In the genomic region with DNA sequence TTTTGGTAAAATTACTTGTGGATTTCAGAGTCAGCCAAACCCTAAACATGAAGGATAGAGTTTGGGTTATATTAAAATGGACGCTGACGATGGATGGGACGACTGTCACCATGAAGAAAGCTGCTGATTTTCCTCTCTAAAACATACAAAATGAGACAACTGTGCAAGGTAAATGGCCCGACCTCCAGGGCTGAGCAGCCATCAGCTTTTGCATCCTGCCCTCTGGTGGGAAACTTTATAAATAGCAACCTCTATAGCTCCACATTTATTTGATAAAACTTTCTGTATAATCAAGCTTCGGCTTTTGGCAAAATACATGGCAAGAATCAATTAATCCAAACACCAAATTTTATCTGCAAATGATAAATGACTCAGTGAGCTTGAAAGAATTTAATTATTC, we compare ENCODE assay signal across 9 mouse cellular contexts. TPM values are rescaled to one million over a fixed set of nuclear protein-coding genes. Genes with fewer than 3 reads are reported as not detected.
DNase-seq lines count a peak whose midpoint lies in the region; TF ChIP-seq lines count a peak whose summit lies in the region.
"Had no signal": no experiment of that assay in that cellular context is flagged by ENCODE, and none has a peak within 500 bp of the region (broad histone marks: within the 10 kb centered on the region; RNA-seq: fewer than 3 reads in every experiment).

No protein-coding gene starts in this region.

- H3K9me3 ChIP-seq in ES-Bruce4 (replicated peaks; ENCODE audit: control insufficient read depth, insufficient read depth, low read length, poor library complexity, severe bottlenecking), result no peaks in the 10 kb centered on the region

- no peak for TF ChIP-seq POLR2A in ES-Bruce4 (IDR thresholded peaks at IDR 0.05; ENCODE audit: insufficient read depth, low read length)
- TF ChIP-seq POLR2A in bone marrow macrophage, adult 2 months (IDR thresholded peaks at IDR 0.05; ENCODE audit: borderline replicate concordance, low read depth, low read length), result no peak

- H3K27ac ChIP-seq in ES-Bruce4 (ENCODE audit: insufficient read depth, low read length), result no peak overlapping the region
- H3K27ac ChIP-seq in bone marrow macrophage, adult 2 months (ENCODE audit: insufficient read depth, low read depth, low read length), result no peak overlapping the region

- H3K27me3 ChIP-seq in ES-Bruce4 (ENCODE audit: control insufficient read depth, insufficient read depth, low read length, poor library complexity, severe bottlenecking), result no peaks in the 10 kb centered on the region

- DNase-seq in kidney, postnatal 36 days, result peak; percentile 9 to 32
- DNase-seq in kidney, adult 8-10 months, result no peak
- peak; percentile 32 for DNase-seq in forelimb bud, embryonic 11.5 days (ENCODE audit: low read depth, low spot score)
- DNase-seq in retina, postnatal 1 day, result peak; percentile 52
- no peak for DNase-seq in gastrocnemius, postnatal 4 days (ENCODE audit: low spot score in 2 of 2)
- DNase-seq in testis, postnatal 14 days (ENCODE audit: low spot score), result no peak

- no peaks in the 10 kb centered on the region for H3K4me1 ChIP-seq in ES-Bruce4 (ENCODE audit: control insufficient read depth, insufficient read depth, low read length)
- no peaks in the 10 kb centered on the region for H3K4me1 ChIP-seq in bone marrow macrophage, adult 2 months (ENCODE audit: control insufficient read depth, insufficient read depth, low read length)

- no peak for TF ChIP-seq EP300 in ES-Bruce4 (IDR thresholded peaks at IDR 0.05; ENCODE audit: insufficient read depth, low read depth, low read length)

- TF ChIP-seq CTCF in ES-Bruce4 (IDR thresholded peaks at IDR 0.05; ENCODE audit: low read depth, low read length), result peak; percentile 42
- peak; percentile 56 for TF ChIP-seq CTCF in bone marrow macrophage, adult 2 months (IDR thresholded peaks at IDR 0.05; ENCODE audit: low read depth, low read length)

- no peak overlapping the region for H3K9ac ChIP-seq in ES-Bruce4 (ENCODE audit: low read depth, poor library complexity, severe bottlenecking)

- H3K36me3 ChIP-seq in ES-Bruce4 (ENCODE audit: control insufficient read depth, insufficient read depth, low read length, poor library complexity, severe bottlenecking), result no peaks in the 10 kb centered on the region

- no peak overlapping the region for H3K4me3 ChIP-seq in ES-Bruce4 (ENCODE audit: low read depth, low read length)
- H3K4me3 ChIP-seq in bone marrow macrophage, adult 2 months (ENCODE audit: insufficient read depth, low read length), result no peak overlapping the region
- H3K4me3 ChIP-seq: erythroblast, embryonic 14.5 days had no signal

RNA-seq across cellular contexts. Expression of a gene that starts 57.7 kb away (rescaled TPM):
- not detected in 2 replicates for polyA plus RNA-seq in ES-Bruce4 (2011; ENCODE audit: insufficient read depth, insufficient read length, low read depth, missing spikeins)
- polyA plus RNA-seq in bone marrow macrophage, adult 2 months (2012; ENCODE audit: insufficient read depth, insufficient read length, missing spikeins), result 115 and 127 TPM in 2 replicates
- total RNA-seq in gastrocnemius, postnatal 4 days (2021), result 1 to 10 TPM; 8.4 to 8.5 TPM

Comparison
In these comparisons a context has a peak if more than half of its experiments do, and no peak if none do; other contexts are left out.
1. DNase-seq: peak in kidney, postnatal 36 days (2 of 2), forelimb bud, embryonic 11.5 days (single experiment) and retina, postnatal 1 day (single experiment); none in kidney, adult 8-10 months (0 of 2), gastrocnemius, postnatal 4 days (0 of 2) and testis, postnatal 14 days (single experiment).
2. RNA of a gene that starts 57.7 kb away (polyA plus RNA-seq): 115 to 127 TPM in bone marrow macrophage, adult 2 months; not detected in ES-Bruce4; every median in the first group is over 100 times any median in the second.